Mouse (Mus musculus): ENCODE data around the gene Col19a1.
"Not testable (repeated sequence)": the region's sequence is repeated elsewhere in the genome, so short reads cannot be mapped to it uniquely, and the experiment has no call there.

Gene Col19a1

GRCm38 (mm10) chr1:24587141-24587541 lies at the start of gene Col19a1:
Gene Col19a1 (minus strand): TSS chr1:24587472.
- DNase-seq (ENCODE audit: low spot score), result peak; percentile 12

- DNase-seq (ENCODE audit: low spot score), result no peak
Measured at GRCm38 (mm10) chr1:24633553-24634132, 46.4 kb upstream of the Col19a1 start.

DNA sequence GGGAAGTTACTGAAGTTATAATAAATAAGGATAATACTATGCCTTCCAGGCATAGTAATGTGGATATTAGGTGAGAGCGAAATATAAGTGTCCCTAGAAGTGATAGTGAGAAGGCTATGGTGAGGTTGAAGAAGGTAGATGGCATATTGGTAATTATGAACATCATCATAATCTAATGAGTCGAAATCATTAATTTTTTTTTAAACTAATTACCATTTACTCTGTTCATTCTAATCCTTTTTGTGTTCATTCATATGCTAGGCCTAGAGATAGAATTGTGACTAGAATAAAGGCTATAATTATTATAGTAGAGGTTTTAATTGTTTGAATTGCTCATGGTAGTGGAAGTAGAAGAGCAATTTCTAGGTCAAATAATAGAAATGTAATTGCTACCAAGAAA lies 25.3 kb upstream of the Col19a1 start:
- not testable (repeated sequence) for DNase-seq (ENCODE audit: low spot score)

- no peak for DNase-seq (ENCODE audit: low spot score)
Measured at GRCm38 (mm10) chr1:24595096-24595495, 7.8 kb upstream of the Col19a1 start.

GRCm38 (mm10) chr1:24586370-24587140 lies 717 bp downstream of the Col19a1 start:
- DNase-seq (ENCODE audit: low spot score), result peak; percentile 49

DNA sequence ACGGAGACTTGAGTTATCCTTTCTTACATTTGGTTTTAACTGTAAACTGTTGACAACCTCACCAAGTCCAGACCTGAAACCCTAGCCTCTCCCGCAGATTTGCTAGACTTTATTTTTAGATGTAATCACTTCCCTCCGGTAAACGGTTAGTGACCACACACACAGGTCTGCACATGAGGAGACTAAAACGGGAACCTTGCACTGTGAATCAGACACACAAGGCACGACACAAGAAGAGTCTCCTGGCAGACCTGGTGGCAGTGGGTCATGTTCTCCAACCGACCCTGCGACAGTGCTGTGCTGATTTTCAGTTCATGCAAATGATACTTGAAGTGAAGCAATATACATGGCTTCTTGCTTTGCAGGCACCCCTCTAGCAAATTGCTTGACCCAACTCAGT lies 14.7 kb downstream of the Col19a1 start:
- no peak for DNase-seq (ENCODE audit: low spot score)

- DNase-seq (ENCODE audit: low spot score), result no peak
Measured at GRCm38 (mm10) chr1:24564113-24564512, 23.2 kb downstream of the Col19a1 start.

- DNase-seq (ENCODE audit: low spot score), result no peak
Measured at GRCm38 (mm10) chr1:24558005-24558404, 29.3 kb downstream of the Col19a1 start.

DNA sequence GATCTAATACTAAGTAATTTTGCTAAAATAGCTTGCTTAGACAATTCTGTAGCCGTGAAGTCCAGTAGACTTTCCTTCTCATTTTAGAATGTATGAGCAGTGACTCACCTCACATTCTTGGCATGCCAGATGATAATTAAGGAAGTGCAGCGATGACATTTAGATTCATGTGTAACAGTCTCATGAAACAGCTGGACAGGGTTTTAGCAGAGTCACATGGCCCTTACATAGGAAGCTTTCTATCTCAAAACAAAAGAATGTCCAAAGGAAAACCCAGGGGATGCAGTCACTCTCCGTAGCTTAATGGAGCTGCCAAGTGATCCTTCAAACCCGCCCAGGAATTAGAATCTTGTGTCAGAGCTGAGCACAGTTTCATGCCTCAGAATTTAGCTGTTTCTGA lies 33.8 kb downstream of the Col19a1 start:
- no peak for DNase-seq (ENCODE audit: low spot score)

GRCm38 (mm10) chr1:24550560-24551280 lies 36.6 kb downstream of the Col19a1 start:
- no peak for DNase-seq (ENCODE audit: low spot score)

- DNase-seq (ENCODE audit: low spot score), result no peak
Measured at GRCm38 (mm10) chr1:24550031-24550430, 37.2 kb downstream of the Col19a1 start.

GRCm38 (mm10) chr1:24549050-24549449 lies 38.2 kb downstream of the Col19a1 start:
- no peak for DNase-seq (ENCODE audit: low spot score)

GRCm38 (mm10) chr1:24547574-24547973 lies 39.7 kb downstream of the Col19a1 start:
- DNase-seq (ENCODE audit: low spot score), result no peak

DNA sequence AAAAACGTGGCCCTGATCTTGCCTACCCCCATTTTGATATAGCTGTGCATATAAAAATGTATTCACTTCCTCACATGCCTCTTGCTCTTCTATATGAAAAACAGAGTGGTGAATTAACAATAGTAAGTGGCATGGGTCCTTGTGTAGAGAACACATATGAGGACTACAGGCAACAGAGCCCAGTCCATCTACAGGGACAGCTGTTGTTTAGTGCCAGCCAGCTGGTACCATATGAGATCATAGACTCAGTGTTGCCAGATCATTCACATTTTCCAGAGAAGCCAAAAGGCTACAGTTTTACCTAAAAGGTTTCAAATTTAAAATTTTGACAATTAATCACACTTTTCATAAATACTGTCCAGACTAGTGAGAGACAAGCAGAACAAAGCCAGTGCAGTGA lies 47.4 kb downstream of the Col19a1 start:
- DNase-seq (ENCODE audit: low spot score), result no peak

DNA sequence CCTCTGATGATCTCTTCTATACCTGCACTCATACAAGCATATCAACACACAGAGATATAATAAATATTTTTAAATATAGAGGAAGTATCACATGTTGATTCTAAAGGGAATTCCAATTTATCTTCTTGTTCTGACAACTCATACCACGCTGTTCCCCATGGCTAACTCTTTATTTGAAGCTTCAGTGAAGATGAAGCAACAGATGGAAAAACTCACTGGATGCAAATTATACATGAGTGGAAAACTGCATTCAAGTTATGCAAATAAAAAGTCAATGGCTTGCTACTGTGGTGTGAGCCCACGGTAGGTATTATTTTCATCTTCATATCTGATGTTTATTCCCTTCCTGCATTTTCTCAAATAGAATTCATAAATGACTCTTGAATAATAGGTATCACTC lies 60.1 kb downstream of the Col19a1 start:
- no peak for DNase-seq (ENCODE audit: low spot score)

DNA sequence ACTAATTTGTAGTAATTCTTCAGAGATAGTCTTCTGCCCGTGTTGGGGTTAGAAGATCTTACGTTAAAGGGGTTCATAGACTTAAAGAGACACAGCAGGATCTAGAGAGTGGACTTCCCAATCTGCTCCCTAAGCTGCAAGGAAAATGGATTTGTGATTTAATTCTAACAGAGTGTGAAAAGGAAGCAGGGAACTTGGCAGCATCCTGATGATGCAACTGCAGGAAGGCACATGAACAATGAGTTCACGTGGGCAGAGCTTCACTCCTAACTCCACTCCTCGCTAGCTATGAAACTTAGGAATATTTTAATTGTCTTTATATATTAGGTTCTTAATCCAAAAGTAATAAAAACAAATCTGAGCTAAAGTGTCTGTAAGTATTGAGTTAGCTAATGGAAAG lies 69.8 kb downstream of the Col19a1 start:
- no peak for DNase-seq (ENCODE audit: low spot score)

DNA sequence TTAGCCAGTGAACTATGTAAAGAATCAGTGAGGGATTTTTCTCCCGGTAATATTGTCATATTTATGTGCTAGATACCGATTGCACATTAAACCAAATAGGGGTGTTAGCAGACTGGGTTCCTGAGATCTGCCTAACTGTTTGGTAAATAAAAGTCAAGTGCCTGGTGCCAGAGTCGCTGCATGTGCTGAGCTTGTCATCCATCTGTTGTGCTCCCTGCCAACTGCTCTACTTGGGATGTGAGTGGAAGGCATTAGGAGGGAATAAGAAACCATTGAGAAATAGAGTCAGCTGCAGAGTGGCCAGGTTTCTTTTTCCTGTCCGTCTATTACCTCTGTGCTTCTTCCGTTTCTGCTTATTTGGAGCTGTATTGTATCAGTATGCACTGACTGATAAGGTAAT lies 71.9 kb downstream of the Col19a1 start:
- DNase-seq (ENCODE audit: low spot score), result no peak

DNA sequence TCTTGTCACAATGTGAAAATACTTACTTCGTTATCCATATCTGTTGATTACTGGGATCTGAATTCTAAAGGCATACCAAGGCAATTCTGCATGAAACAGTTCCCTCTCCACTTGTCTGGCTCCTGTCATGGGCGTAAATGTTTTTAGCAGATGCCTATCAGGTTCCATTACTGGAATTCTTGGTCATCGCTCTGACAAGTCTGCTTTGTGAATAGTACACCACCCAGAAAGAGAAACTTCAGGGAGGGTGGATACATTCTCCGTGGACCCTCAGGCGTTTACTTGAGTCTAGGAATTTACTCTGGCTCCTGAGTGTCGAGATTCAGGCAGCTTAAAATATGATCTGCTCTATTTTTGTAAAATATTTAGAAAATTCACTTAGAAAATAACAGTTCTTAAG lies 75.7 kb downstream of the Col19a1 start:
- DNase-seq (ENCODE audit: low spot score), result no peak

GRCm38 (mm10) chr1:24495400-24495799 lies 91.9 kb downstream of the Col19a1 start:
- DNase-seq (ENCODE audit: low spot score), result no peak

DNA sequence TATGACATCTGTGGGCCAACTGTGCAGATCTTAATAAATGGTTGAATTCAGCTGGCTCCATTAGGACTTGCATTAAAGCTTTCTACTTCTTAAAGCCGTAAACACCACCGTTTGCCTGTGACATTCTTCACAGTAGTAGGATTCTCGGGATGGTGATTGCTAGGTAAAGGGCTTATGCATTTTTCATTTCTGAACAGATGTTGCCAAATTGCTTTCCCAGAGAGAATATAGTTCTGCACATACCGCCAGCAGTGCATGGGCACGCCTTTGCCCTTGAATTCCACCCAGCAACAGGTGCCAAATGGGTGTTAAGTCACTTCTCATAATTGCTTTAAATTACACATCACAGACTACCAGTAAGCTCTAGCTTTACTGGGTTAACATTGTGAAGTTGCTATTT lies 103.1 kb downstream of the Col19a1 start:
- no peak for DNase-seq (ENCODE audit: low spot score)

- no peak for DNase-seq (ENCODE audit: low spot score)
Measured at GRCm38 (mm10) chr1:24471096-24471710, 116.1 kb downstream of the Col19a1 start.

DNA sequence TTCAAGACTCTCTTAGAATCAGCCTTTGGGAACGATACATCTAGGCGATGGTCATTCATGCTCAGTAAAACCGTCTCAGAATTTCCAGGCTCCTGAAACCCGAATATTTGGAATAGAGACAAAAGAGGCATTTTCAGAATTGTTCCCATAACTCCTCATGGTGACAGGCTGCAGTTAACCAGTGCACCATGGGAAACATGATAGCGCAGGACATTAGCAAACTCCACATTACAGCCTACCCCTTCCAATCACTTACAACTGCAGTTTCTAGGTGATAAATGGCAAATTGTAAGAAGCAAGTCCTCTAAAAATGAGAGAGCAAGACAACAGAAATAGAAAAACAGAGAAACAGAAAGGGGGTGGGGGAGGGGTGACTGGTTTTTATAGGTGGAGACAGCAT lies 116.6 kb downstream of the Col19a1 start:
- no peak for DNase-seq (ENCODE audit: low spot score)

All from ovary, postnatal 36 days (tissue).